Mouse (Mus musculus): Measurements from ENCODE around the gene Mtmr14. TPM values are rescaled to one million over a fixed set of nuclear protein-coding genes. Genes with fewer than 3 reads are reported as not detected.

Mtmr14 gene
- polyA plus RNA-seq, 1 experiment from 2014 or later: 48.1 TPM

DNA sequence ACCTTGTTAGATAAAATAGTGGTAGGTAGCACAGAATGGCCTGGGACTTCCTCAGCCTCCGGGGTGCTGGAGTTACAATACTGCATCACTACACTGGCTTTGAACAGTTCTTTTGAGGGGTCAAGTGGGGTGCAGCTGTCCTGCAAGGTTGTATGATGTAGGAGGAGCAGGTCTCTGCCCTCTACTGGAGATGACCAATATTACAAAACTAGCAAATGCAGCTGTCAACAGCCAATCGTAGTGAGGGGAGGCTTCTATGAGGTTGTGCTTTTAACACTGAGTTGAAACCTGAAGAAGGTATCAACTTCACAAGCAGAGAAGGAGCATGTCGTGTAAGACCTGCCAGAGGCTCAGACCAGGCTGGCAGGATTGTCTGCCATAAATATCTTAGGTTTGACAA is 64.6 kb downstream of the Mtmr14 start:
- H3K4me3 ChIP-seq: no peak overlapping the region
- 29% methylated on average over 3 of the region's 3 CpGs for WGBS
- H3K27me3 ChIP-seq: no peaks in the 10 kb centered on the region
- H3K36me3 ChIP-seq: no peaks in the 10 kb centered on the region
- H3K9me3 ChIP-seq: no peaks in the 10 kb centered on the region
- H3K27ac ChIP-seq (replicated peaks): no peak overlapping the region
- no peak overlapping the region for H3K9ac ChIP-seq (replicated peaks)
- H3K4me1 ChIP-seq: peaks cover 7% of the 10 kb centered on the region; the same call in 1 of the 2 replicates
- no peak overlapping the region for H3K4me2 ChIP-seq (replicated peaks)
- ATAC-seq (ENCODE audit: low FRiP score, low read depth): no peak

DNA sequence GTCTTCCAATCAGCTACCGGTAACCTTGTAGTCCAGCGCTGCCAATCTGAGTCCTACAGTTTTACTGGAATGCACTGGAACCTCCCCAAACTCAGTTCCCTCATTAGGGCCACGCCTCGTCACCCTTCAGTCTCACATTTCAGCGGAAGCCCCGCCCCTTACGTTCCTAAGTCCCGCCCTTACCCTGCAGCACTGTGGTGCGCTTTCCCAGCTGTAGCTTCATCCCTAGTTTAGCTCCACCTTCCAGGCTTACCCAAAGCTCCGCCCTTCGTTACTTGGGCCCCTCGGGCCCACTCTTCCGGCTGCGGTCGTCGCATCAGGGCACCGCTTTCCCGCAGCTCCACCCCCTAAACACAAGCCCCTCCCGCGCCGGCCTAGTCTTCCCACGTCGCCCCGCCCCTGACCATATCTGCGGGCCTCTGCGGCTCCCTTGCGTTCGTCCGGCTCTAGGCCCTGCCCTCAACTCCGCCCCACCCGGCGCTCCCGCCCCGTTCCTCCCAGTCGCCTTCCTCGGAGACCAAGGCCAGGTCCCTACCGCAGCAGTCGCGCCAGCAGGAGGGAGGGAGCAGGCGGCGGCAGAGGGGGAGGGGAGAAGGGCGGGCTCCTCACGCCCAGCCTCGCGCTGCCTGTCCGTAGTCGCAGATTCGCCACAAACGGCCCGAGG is 68.8 kb downstream of the Mtmr14 start:
- Histone ChIP-seq H3K36me3 (peaks cover 15% of the 10 kb centered on the region), H3K9ac (replicated peaks) (peak overlapping the region; percentile 97), H3K27me3 (no peaks in the 10 kb centered on the region), H3K27ac (replicated peaks) (peak overlapping the region; percentile 99), H3K4me2 (replicated peaks) (peak overlapping the region; percentile 99), H3K4me1 (peaks cover 26% of the 10 kb centered on the region), H3K4me3 (peak overlapping the region; percentile 99), H3K9me3 (no peaks in the 10 kb centered on the region)
- WGBS: under 1% methylated on average over 50 of the region's 50 CpGs
- peak; percentile 98 for ATAC-seq (ENCODE audit: low FRiP score, low read depth)

GRCm38 (mm10) chr6:113306986-113307349 is 69.3 kb downstream of the Mtmr14 start, which contains the start of gene Brpf1:
Gene Brpf1, plus strand, starts transcription at chr6:113307137.
- ATAC-seq (ENCODE audit: low FRiP score, low read depth): peak; percentile 47
- Histone ChIP-seq H3K4me3 (peak within 1 kb of the TSS; percentile 99), H3K4me2 (replicated peaks) (peak within 1 kb of the TSS; percentile 99), H3K4me1 (peaks cover 26% of the 10 kb centered on the region), H3K27ac (replicated peaks) (peak within 1 kb of the TSS; percentile 99), H3K27me3 (no peaks in the 10 kb centered on the region), H3K9ac (replicated peaks) (peak within 1 kb of the TSS; percentile 97), H3K36me3 (peaks cover 15% of the 10 kb centered on the region), H3K9me3 (no peaks in the 10 kb centered on the region)
- under 1% methylated on average over 32 of the region's 32 CpGs for WGBS

- Histone ChIP-seq H3K4me2 (replicated peaks) (peak overlapping the region; percentile 99), H3K4me1 (peaks cover 26% of the 10 kb centered on the region), H3K27ac (replicated peaks) (peak overlapping the region; percentile 99), H3K9ac (replicated peaks) (peak overlapping the region; percentile 97), H3K36me3 (peaks cover 20% of the 10 kb centered on the region), H3K9me3 (no peaks in the 10 kb centered on the region), H3K27me3 (no peaks in the 10 kb centered on the region), H3K4me3 (peak overlapping the region; percentile 99)
- WGBS: under 1% methylated on average over 34 of the region's 34 CpGs
- ATAC-seq (ENCODE audit: low FRiP score, low read depth): 0 out of 2 replicates have a peak, but pooled peaks have one; percentile 2
Observed at GRCm38 (mm10) chr6:113307481-113308121, 70.0 kb downstream of the Mtmr14 start.

DNA sequence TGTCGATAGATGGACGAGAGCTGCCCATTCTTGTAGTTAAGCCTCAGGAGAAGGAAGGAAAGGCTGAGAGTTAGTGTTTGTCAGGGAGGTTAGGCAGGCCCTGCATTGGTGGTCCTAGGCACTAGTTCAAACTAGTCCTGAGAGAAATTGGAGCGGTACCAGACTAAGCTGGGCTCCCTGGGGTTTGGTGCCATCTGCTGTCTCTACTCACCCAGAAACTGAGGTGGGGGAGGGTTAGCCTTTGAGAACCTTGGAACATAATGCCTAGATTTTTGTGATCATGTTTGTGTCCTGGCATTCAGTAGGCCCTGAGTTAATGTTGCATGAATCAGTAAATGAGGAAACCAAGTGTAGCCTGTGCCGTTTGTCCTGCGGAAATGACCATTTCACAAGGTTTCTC is 70.5 kb downstream of the Mtmr14 start:
- Histone ChIP-seq H3K9me3 (no peaks in the 10 kb centered on the region), H3K27ac (replicated peaks) (no peak overlapping the region; the same call in 1 of the 2 replicates), H3K4me3 (peak overlapping the region; percentile 99), H3K9ac (replicated peaks) (peak overlapping the region; percentile 97), H3K4me2 (replicated peaks) (peak overlapping the region; percentile 99), H3K27me3 (no peaks in the 10 kb centered on the region), H3K4me1 (peaks cover 26% of the 10 kb centered on the region), H3K36me3 (peaks cover 26% of the 10 kb centered on the region)
- no peak for ATAC-seq (ENCODE audit: low FRiP score, low read depth)
- WGBS: 37% methylated on average over 5 of the region's 5 CpGs

DNA sequence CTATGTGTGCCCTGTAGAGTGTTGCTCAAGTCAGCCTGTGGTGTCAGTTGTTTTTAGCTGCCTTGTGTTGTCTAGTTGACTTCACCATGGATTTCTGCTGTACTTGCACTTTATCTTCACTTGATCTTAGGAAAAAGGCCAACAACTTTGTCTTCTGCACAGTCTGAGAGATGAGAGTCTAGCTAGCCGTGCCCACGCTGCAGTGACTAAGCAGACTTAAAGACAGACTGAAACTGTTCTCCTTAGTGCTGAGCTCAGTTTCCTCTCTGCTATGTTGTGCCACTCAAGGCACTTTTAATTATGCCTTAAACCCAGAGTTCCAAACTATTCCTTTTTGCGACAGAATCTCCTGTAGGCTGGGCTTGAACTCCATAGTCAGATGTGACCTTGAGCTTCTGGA is 78.3 kb downstream of the Mtmr14 start:
- Histone ChIP-seq H3K36me3 (peaks cover 89% of the 10 kb centered on the region), H3K9ac (replicated peaks) (no peak overlapping the region)
- WGBS: 91% methylated on average over 3 of the region's 3 CpGs

GRCm38 (mm10) chr6:113326533-113327315 is 89.1 kb downstream of the Mtmr14 start, which contains the start of gene Ogg1:
Gene Ogg1, plus strand, starts transcription at chr6:113326972.
- Histone ChIP-seq H3K27me3 (no peaks in the 10 kb centered on the region), H3K9me3 (no peaks in the 10 kb centered on the region), H3K9ac (replicated peaks) (peak within 1 kb of the TSS; percentile 76), H3K27ac (replicated peaks) (peak within 1 kb of the TSS; percentile 90), H3K36me3 (peaks cover 50% of the 10 kb centered on the region), H3K4me2 (replicated peaks) (peak within 1 kb of the TSS; percentile 85), H3K4me3 (peak within 1 kb of the TSS; percentile 59), H3K4me1 (peaks cover 19% of the 10 kb centered on the region)
- ATAC-seq (ENCODE audit: low FRiP score, low read depth): peak; percentile 98
- under 1% methylated on average over 52 of the region's 52 CpGs for WGBS

More for the DNA sequence above, 78.3 kb downstream of the Mtmr14 start:
- Histone ChIP-seq H3K4me2 (replicated peaks) (no peak overlapping the region), H3K4me1 (no peaks in the 10 kb centered on the region), H3K27me3 (no peaks in the 10 kb centered on the region), H3K27ac (replicated peaks) (no peak overlapping the region), H3K9me3 (no peaks in the 10 kb centered on the region), H3K4me3 (no peak overlapping the region)
- ATAC-seq (ENCODE audit: low FRiP score, low read depth): no peak

- Histone ChIP-seq H3K4me1 (peaks cover 24% of the 10 kb centered on the region), H3K4me2 (replicated peaks) (no peak overlapping the region), H3K36me3 (peaks cover 41% of the 10 kb centered on the region), H3K9ac (replicated peaks) (no peak overlapping the region), H3K27ac (replicated peaks) (no peak overlapping the region), H3K4me3 (no peak overlapping the region), H3K9me3 (no peaks in the 10 kb centered on the region), H3K27me3 (no peaks in the 10 kb centered on the region)
- ATAC-seq (ENCODE audit: low FRiP score, low read depth): no peak
- 85% methylated on average over 1 of the region's 1 CpGs for WGBS
Observed at GRCm38 (mm10) chr6:113329396-113329795, 91.8 kb downstream of the Mtmr14 start.

DNA sequence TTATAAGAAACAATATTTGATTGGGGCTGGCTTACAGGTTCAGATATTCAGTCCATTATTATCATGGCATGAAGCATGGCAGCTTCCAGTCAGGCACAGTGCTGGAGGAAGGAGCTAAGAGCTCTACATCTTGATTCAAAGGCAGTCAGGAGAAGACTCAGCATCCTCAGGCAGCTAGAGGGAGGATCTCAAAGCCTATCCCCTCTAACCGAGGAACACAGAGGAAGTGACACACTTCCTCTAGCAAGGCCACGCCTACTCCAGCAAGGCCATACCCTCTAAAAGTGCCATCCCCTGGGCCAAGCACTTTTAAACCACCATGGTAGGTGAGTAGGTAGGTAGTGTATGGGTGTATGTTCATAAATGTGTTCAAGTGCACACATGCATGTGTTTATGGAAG is 92.9 kb downstream of the Mtmr14 start:
- Histone ChIP-seq H3K9me3 (no peaks in the 10 kb centered on the region), H3K4me1 (peaks cover 21% of the 10 kb centered on the region), H3K27me3 (no peaks in the 10 kb centered on the region), H3K36me3 (peaks cover 42% of the 10 kb centered on the region), H3K9ac (replicated peaks) (no peak overlapping the region), H3K27ac (replicated peaks) (no peak overlapping the region), H3K4me3 (no peak overlapping the region), H3K4me2 (replicated peaks) (no peak overlapping the region)
- no peak for ATAC-seq (ENCODE audit: low FRiP score, low read depth)
- 70% methylated on average over 2 of the region's 2 CpGs for WGBS

Other genes with a start within 250 kb of the Mtmr14 start
- 63.9 and 65.2 TPM in 2 replicates for gene Thumpd3, start 191.6 kb upstream of the Mtmr14 start, polyA plus RNA-seq (2016; fragmentation: Nextera tagmentation; extraction: Ambion mirVana)
- gene Setd5, start 160.5 kb upstream of the Mtmr14 start, polyA plus RNA-seq (2016; fragmentation: Nextera tagmentation; extraction: Ambion mirVana): 64.0 and 69.1 TPM in 2 replicates
- gene Lhfpl4, start 42.5 kb upstream of the Mtmr14 start, polyA plus RNA-seq (2016; fragmentation: Nextera tagmentation; extraction: Ambion mirVana): 38.7 and 46.3 TPM in 2 replicates
- gene Cpne9, start 44.5 kb downstream of the Mtmr14 start, polyA plus RNA-seq (2016; fragmentation: Nextera tagmentation; extraction: Ambion mirVana): 0.22 and 0.34 TPM in 2 replicates
- gene Brpf1, start 69.3 kb downstream of the Mtmr14 start, polyA plus RNA-seq (2016; fragmentation: Nextera tagmentation; extraction: Ambion mirVana): 29.6 and 31.2 TPM in 2 replicates
- 11.7 and 13.6 TPM in 2 replicates for gene Ogg1, start 89.1 kb downstream of the Mtmr14 start, polyA plus RNA-seq (2016; fragmentation: Nextera tagmentation; extraction: Ambion mirVana)
- 66.5 and 67.4 TPM in 2 replicates for gene Camk1, start 106.1 kb downstream of the Mtmr14 start, polyA plus RNA-seq (2016; fragmentation: Nextera tagmentation; extraction: Ambion mirVana)
- gene Tada3, start 140.0 kb downstream of the Mtmr14 start, polyA plus RNA-seq (2016; fragmentation: Nextera tagmentation; extraction: Ambion mirVana): 63.2 and 64.5 TPM in 2 replicates
- gene Arpc4, start 140.3 kb downstream of the Mtmr14 start, polyA plus RNA-seq (2016; fragmentation: Nextera tagmentation; extraction: Ambion mirVana): 332 and 360 TPM in 2 replicates
- 6.3 and 7.9 TPM in 2 replicates for gene Ttll3, start 151.4 kb downstream of the Mtmr14 start, polyA plus RNA-seq (2016; fragmentation: Nextera tagmentation; extraction: Ambion mirVana)
- 24.3 and 26.7 TPM in 2 replicates for gene Rpusd3, start 181.5 kb downstream of the Mtmr14 start, polyA plus RNA-seq (2016; fragmentation: Nextera tagmentation; extraction: Ambion mirVana)
- gene Cidec, start 197.9 kb downstream of the Mtmr14 start, polyA plus RNA-seq (2016; fragmentation: Nextera tagmentation; extraction: Ambion mirVana): not detected in 2 replicates
- gene Jagn1, start 204.7 kb downstream of the Mtmr14 start, polyA plus RNA-seq (2016; fragmentation: Nextera tagmentation; extraction: Ambion mirVana): 73.4 and 74.9 TPM in 2 replicates
- 0.51 and 0.93 TPM in 2 replicates for gene Il17re, start 220.6 kb downstream of the Mtmr14 start, polyA plus RNA-seq (2016; fragmentation: Nextera tagmentation; extraction: Ambion mirVana)
- 4.3 and 6.3 TPM in 2 replicates for gene Il17rc, start 233.6 kb downstream of the Mtmr14 start, polyA plus RNA-seq (2016; fragmentation: Nextera tagmentation; extraction: Ambion mirVana)
- gene Creld1, start 245.5 kb downstream of the Mtmr14 start, polyA plus RNA-seq (2016; fragmentation: Nextera tagmentation; extraction: Ambion mirVana): 44.0 and 49.1 TPM in 2 replicates

Measured in midbrain, embryonic 12.5 days (tissue).